Mouse (Mus musculus): ENCODE results near the gene Hspb7.
A peak's percentile ranks its signal among the peaks of the same experiment; 100 is the strongest.

Hspb7 gene

DNA sequence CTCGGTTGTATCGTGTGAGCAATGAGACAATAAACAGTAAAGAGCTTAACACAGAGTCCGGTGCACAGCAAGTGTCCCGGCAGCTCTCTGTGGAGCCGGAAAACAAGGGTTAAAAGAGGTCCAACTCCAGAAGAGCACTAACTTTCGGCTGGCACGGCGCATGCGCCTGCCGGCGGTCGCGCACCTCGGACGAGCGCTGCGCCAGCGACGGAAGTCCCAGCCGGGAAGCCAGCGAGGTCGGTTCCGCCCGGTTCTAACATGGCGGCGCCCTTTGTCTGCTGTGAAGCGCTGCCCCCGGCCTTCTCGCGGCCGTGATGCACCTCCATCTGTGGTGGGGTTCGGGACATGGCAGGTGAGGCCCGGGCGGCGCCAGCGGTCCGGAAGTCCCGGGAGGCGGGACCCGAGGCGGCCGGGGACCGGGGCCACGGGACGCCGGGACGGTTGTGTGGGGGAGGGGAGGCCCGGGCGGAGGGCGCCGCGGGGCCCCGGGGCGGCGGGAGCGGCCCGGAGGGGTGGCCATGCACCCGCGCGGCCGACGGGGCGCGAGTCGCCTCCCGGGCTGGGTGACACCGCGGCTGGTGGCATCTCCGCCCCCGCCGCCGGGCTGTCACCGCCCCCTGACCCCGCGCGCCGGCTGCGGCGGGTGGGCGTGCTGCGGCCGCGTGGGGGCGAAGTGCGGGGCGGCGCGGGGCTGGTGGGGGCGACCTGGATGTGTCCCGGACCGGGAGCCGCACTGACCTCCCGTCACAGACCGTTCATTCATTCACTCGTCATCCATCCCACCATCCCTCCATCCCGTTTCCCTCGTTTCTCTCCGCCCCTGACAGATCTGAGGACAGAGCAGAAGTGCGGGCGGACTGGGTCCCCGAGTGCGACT is 24.1 kb downstream of the Hspb7 start, which contains the start of gene Zbtb17:
Gene Zbtb17 (plus strand): TSS at position 204 of the 877 bp plus-strand sequence.
- peak; percentile 80 for DNase-seq (ENCODE audit: low spot score)

DNA sequence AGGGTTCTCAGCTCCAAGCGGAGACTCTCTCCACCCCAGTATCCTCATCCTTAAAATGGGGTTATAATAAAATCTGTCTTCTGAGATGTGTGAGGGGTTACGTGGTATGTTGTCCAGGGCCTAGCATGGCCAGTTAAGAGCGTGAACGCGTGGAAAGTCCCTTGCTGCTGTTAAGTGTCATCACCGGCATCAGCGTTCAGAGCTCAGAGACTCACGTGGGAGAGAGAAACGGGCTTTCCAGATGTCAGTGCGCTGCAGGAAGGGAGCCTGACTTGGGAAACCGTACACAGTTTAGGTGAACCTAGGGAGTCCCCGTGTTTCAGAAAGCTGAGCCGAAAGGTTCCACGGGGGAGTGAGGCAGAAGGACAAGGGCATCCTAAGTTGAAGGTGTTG is 24.7 kb downstream of the Hspb7 start:
- DNase-seq (ENCODE audit: low spot score): no peak

DNA sequence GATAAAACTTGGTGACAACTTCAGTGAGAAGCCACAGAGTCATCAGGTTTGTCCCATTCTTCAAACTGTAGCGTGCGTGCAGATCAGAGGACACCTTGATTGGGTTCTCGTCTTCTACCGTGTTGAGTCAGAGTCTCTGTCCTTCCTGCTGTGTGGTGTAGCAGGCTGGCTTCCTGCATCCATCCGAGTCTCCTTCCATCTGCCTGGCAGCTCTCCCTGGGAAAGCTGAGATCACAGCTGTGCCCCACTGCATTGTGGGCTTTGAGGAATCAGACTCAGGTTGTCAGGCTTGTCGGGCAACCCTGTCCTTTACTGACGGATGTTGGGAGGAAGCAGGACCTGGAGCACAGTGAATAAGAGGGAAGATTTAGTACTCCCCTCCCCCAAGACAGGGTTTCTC is 25.6 kb downstream of the Hspb7 start:
- DNase-seq (ENCODE audit: low spot score): no peak

DNA sequence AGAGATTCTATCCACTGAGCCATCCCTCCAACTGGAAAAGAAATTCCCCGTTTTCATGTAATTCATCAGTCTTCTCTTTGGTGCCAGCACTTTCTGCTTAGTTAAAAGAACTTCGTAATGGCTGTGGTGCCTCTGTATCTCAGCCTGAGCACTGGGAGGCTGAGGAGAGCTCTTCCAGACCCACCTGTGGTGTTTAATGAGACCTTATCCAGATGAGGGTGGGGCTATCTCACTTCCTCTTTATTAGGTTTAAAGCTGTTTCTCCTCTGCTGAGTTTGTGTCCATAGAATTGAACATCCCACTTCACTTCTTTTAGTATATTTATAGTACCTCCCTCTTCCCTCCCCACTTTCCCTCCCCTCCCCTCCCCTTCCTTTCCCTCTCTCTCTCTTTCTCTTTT is 30.7 kb downstream of the Hspb7 start:
- DNase-seq (ENCODE audit: low spot score): no peak

DNA sequence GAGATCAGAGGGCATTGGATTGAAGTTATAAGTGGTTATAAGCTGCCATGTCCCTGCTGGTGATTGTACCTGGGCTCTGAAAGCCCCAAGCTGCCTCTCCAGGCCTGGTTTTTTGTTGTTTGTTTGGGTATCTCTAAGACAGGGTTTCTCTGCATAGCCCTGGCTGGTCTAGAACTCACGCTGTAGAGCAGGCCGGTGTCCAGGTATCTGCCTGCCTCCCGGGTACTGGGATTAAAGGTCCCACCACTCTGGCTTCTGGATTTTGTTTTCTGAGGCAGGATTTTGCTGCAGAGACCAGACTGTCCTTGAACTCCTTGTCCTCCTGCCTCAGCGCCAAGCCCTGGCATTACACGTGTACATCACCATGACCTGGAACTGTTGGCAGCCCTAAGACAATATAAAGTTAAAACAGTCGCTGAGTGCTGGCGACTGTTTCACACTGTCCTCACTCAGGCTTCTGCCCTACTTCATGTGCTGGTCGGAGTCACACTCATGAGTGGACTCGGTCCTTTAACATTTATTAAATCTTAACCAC is 31.4 kb downstream of the Hspb7 start:
- no peak for DNase-seq (ENCODE audit: low spot score)

DNA sequence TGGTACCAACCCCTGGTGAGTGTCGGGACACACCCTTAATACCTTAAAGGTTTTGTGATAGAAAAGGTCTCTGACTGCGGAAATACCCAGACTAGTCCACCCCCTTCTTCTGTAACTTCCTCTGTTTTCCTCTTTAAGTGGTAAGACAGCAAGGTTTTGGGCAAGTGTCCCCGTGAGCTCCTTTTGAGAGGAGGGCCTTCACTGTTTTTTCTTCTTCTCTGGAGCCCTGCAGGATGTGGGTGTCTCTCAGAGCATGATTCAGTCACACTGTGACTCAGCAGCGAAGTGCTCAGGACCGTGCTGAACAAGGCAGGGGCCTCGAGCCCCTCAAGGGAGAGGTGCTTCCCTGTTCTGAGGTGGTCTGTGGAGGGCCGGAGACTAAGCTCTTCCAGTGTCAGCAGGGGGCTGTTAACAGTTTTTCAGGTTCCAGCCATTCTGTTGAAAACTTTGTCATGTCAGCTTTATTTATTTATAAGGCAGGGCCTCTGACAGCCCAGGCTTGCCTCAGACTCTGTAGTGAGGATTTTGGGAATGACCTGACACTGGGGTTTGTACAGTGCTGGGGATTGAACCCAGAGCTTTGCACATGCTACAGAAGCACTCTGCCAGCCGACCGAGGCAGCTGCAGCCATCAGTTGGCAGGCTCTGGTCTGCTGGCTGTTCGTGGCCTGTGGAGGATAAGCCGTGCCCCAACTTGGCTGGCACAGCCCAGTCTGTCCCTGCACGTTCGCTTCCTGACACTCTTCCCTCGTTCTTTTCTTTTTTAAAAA is 34.2 kb downstream of the Hspb7 start:
- no peak for DNase-seq (ENCODE audit: low spot score)

DNA sequence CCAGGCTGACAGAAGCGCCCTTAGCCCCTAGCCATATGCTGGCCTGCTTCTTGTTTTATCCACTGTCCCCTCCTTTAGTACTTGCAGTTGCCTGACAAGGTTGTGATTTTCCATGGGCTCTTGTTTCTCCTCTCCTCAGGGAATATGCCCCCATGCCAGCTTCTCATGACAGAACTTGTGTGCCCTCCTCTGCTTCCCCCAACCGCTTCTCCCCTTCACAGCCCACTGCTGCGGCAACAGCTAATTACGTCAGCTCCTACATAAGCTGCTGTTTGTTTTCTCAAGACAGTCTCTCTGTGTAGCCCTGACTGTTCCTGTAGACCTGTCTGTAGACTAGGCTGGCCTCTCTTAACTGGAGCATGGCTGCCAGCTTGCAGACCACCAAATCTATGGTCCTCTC is 34.9 kb downstream of the Hspb7 start:
- DNase-seq (ENCODE audit: low spot score): no peak

DNA sequence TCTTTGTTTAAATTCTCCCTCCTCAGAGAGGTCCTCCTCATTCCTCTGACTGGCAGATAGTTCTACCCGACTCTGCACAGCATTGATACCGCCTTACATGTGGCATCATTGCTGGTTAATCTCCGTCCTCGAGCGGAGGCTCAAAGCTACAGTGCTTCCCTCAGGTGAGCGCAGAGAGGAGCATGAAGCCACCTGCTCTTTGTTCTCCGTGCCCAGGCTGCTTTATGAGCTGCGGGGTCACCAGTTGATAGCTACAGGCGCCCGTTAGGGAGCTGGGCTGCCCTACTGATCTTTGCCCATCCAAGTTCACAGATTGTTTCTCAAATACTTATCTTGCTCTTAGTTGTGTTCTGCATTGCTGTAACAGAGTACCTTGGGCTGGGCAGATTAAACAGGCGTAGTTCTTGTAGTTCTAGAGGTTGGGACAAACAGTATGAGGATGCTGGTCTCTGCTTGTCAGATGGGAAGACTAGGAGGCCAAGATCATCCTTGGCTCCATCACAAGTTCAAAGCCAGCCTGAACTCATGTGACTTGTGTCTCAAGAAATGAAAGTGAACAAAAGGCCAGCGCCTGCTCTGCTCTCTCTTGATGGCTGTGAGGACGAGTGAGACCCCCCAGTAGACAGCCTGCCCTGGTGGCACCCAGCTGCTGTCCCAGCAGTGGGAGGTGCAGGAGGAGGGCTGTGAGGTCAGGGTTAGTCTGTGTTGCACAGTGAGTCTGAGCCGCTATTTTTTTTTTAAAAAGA is 35.8 kb downstream of the Hspb7 start:
- DNase-seq (ENCODE audit: low spot score): no peak

DNA sequence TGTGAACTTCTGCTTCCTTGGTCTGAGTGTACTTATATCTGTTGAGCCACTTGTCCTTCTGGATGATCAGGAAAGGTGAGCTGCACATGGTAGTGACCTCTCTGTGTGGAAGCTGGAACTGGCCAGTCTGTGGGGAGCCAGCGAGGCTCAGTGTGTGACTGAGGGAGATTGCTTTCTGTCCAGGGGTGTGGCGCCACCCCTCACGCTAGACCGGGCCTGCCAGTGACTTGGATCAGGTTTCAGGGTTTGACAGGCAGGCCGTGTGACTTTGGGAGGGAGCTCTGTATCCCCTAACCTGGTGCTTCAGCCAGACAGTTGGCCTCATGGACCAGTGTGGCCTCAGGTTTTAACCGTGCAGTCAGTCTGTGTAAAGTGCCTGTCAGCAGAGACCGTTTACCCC is 37.7 kb downstream of the Hspb7 start:
- DNase-seq (ENCODE audit: low spot score): no peak

DNA sequence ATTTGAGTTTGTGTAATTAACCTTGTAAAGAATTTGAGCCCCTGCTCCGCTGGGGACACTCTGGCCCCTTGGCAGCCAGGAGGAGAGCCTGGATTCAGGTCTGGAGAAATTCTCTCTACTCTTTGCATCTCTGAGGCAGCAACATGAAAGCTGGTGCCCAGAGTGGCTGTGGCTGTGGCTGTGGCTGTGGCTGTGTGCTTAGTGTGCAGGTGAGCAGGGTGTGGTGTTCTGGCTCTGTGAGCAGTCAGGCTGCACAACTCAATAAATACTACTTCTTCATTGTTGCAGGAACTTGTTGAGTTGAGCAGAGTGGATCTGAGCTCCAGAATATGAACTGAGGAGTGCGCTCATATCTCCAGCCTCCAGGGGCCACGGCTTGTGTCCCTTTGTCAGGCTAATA is 38.3 kb downstream of the Hspb7 start:
- DNase-seq (ENCODE audit: low spot score): no peak

DNA sequence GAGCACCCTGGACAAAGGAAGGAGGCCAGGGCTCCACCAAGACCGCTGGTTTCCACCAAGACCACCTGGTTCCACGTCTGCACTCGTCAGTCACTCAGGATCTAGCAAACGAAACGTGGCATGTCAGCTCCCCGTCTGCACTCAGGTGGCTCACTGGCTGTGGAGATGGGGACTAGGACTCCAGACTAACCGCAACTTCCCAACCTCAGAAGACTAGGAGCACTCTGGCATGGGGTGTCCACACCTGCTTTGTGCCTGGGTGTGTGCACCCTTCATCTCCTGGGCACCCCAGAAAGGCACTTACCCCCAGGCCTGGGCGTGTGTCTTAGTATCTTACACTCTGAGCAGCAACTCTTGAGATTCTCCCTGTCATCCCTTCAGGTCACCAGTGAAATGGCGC is 39.2 kb downstream of the Hspb7 start:
- no peak for DNase-seq (ENCODE audit: low spot score)

DNA sequence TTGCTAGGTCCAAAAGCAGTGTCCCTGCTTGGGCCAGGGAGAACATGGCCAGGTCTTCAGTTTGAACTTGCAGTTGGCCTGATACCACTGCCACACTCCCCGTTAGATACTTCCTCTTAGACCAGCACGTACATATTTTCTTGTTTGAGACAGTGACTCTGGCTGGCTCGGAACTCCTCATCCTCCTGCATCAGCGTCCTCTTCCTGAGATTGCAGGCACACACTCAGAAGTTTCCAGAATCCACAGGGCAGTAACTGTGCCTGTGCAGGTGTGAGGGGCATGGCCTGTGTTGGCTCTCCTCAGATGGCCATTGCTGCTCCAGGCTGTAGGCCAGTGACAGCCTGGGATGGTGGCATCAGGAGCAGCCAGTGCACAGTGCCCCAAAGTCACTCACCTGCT is 39.9 kb downstream of the Hspb7 start:
- DNase-seq (ENCODE audit: low spot score): no peak

DNA sequence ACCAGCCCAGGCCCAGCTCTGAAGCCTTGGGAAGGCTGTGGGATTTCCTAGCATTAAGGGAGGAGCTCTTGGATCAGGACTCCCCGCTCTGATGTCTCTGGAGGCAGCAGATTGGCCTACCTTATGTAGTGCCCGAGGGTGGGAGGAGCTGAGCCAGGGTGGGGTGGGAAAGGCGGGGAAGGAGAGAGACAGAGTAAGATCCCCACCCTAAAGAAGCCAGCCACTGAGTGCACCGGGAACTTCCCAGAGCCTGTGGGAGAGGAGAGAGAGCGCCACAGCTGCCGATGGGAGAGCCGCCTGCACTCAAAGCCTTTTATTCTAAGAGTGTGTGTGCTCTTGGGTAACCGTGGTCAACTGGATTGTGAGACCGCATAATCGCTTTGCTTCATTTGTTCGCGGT is 40.5 kb downstream of the Hspb7 start:
- DNase-seq (ENCODE audit: low spot score): no peak

DNA sequence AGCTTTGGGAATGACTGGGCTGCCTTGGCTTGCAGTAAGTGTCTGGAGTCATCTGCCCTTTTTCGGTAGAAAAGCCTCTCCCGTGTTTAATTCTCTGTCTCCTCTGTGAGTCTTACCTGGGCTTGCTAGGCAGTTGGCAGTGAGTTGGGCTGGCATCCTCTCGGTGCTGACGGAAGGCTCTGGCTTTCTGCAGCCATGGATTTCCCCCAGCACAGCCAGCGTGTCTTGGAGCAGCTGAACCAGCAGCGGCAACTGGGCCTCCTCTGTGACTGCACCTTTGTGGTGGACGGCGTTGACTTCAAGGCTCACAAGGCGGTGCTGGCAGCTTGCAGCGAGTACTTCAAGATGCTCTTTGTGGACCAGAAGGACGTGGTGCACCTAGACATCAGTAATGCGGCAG is 41.0 kb downstream of the Hspb7 start:
- no peak for DNase-seq (ENCODE audit: low spot score)

DNA sequence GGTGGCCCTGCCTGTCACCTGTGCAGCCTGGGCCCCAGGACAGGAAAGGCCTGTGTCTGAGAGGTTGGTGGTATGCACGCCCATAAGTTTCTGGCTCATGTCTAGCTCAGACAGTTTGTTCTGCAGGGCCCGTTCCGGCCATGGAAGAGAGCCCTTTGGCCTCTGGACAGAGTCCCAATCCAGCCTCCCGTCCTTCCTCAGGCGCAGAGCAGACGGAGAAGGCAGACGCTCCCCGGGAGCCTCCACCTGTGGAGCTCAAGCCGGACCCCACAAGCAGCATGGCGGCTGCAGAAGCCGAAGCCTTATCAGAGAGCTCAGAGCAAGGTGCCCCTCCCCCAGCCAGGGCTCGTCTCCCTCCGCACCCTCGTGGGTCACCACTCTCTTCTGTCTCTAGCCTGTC is 42.9 kb downstream of the Hspb7 start:
- no peak for DNase-seq (ENCODE audit: low spot score)

DNA sequence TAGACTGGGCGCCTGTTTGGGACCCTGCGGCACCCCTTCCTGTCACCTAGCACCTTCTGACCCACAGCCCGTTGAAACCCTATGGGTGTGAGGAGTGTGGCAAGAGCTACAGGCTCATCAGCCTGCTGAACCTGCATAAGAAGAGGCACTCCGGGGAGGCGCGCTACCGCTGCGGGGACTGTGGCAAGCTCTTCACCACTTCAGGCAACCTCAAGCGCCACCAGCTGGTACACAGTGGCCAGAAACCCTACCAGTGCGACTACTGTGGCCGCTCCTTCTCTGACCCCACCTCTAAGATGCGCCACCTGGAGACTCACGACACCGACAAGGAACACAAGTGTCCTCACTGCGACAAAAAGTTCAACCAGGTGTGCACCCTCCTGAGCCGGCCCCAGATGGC is 44.1 kb downstream of the Hspb7 start:
- no peak for DNase-seq (ENCODE audit: low spot score)

DNA sequence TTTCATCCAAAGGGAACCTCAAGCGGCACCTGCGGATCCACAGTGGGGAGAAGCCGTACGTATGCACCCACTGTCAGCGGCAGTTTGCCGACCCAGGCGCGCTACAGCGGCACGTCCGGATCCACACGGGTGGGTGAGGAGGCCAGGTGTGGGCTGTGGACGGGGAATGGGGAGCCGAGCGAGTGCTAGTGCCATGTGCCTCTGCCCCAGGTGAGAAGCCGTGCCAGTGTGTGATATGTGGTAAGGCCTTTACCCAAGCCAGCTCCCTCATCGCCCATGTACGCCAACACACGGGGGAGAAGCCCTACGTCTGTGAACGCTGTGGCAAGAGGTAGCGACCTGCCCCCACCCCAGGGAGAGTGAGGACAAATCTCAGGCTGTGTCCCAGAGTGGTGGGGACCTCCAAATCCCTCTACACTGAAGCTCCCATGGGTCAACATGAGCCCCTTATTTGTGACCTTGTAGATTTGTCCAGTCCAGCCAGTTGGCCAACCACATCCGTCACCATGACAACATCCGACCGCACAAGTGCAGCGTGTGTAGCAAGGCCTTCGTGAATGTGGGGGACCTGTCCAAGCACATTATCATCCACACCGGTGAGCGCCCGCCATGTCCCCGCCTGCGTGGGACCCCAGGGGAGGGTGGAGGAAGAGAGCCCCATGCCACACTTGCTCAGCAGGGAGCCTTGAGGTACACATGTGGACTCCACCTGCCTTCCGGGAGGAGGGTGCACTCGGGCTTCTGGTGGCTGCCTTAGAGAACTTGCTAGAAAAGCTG is 45.1 kb downstream of the Hspb7 start:
- DNase-seq (ENCODE audit: low spot score): no peak

DNA sequence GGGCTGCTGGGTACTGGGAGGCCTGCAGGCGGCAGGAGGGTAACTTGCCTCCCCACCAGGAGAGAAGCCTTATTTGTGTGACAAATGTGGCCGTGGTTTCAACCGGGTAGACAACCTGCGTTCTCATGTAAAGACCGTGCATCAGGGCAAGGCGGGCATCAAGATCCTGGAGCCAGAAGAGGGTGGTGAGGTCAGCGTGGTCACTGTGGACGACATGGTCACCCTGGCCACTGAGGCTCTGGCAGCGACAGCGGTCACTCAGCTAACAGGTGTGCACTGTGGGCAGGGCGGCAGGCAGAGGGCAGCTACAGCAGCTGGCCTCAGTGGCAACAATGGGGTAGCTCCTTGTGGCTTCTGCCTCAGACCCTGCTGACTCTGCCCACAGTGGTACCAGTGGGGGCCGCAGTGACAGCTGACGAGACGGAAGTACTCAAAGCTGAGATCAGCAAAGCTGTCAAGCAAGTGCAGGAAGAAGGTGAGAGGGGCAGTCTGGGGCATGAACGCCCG is 45.8 kb downstream of the Hspb7 start:
- no peak for DNase-seq (ENCODE audit: low spot score)

DNA sequence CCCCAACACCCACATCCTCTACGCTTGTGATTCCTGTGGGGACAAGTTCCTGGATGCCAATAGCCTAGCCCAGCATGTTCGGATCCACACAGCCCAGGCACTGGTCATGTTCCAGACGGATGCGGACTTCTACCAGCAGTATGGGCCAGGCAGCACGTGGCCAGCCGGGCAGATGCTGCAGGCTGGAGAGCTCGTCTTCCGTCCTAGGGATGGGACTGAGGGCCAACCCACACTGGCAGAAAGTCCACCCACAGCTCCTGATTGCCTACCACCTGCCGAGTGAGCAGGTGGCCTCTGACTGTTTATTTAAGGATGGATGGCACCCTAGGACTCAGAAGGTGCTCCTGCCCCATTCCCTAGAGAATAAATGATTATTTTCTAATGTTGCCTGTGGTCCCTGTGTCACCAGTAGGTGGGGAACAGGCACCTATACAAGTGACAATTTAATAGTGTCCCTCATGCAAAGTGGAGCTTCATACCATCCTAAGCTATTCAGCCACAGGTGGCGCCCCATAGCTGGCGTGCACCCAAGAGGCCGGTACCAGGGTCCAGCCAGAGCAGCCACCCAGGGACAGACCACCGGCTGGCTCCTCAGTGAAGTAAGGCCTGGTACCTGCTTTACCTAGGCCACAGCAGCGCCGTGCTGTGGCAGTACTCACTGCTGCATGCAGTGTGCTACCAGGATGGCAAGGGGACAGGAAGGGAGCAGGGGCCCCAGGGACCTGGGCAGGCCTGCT is 46.4 kb downstream of the Hspb7 start:
- no peak for DNase-seq (ENCODE audit: low spot score)

DNA sequence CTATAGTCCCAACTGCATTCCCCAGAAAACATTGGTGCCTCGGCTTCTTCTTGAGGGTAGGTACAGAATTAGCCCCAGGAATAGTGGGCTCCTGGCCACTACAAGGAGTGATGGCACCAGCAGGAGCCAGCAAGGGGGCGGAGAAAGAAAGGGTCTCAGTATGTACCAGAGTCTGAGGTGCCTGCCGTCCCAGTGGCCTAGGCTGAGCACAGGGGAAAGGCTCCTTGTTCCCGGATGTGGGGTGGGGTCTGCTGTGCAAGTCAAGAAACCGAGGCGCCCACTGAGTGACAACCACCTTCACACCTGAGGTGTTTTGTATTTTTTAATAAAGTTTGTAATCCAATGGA is 47.0 kb downstream of the Hspb7 start:
- DNase-seq (ENCODE audit: low spot score): no peak

DNA sequence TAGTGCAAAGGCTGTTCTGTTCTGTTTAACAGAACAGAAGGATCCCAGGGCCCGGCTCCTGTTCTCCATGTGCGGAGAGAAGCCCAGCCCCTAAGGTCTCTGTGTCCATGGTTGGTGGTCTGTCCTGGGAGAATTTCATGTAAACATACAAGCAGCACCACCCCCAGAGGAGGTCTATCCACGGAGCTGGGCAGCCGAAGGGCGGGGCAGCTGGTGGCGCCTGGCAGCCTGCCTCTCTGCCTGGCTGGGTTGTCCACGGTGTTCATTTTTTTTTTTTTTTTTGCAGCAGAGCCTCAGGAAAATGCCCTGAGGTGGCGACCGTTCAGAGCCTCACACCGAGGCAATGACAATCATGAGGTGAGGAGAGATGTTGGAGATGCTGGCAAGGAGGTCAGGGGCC is 48.0 kb downstream of the Hspb7 start:
- DNase-seq (ENCODE audit: low spot score): no peak

All from ovary, postnatal 10 days (tissue).